Mouse (Mus musculus): ENCODE data around the gene Ccdc149. TPM values are rescaled to one million over a fixed set of nuclear protein-coding genes. Genes with fewer than 3 reads are reported as not detected.

Gene Ccdc149
- polyA plus RNA-seq, 1 experiment from 2014 or later, result 0.68 TPM

- DNase-seq (ENCODE audit: low spot score) (no peak), ATAC-seq (ENCODE audit: insufficient number of reproducible peaks, low FRiP score, low TSS enrichment, low read depth) (no peak)
- Histone ChIP-seq H3K9ac (ENCODE audit: low read length) (no peak overlapping the region), H3K4me1 (ENCODE audit: control insufficient read depth, insufficient read depth, low read length) (no peaks in the 10 kb centered on the region), H3K27ac (replicated peaks; ENCODE audit: low read depth, low read length) (no peak overlapping the region), H3K9me3 (ENCODE audit: control insufficient read depth, low read length) (no peaks in the 10 kb centered on the region), H3K4me3 (ENCODE audit: low read depth, low read length) (no peak overlapping the region), H3K36me3 (ENCODE audit: control insufficient read depth, insufficient read depth, low read length) (no peaks in the 10 kb centered on the region), H3K4me2 (ENCODE audit: low read depth, severe bottlenecking) (no peak overlapping the region), H3K27me3 (ENCODE audit: control insufficient read depth, insufficient read depth, low read length) (no peaks in the 10 kb centered on the region)
- 85% methylated on average over 5 of the region's 5 CpGs for WGBS
These were observed 118.6 kb downstream of the Ccdc149 start for GRCm38 (mm10) chr5:52352730-52353129.

- Histone ChIP-seq H3K4me3 (ENCODE audit: low read depth, low read length) (no peak overlapping the region), H3K9me3 (ENCODE audit: control insufficient read depth, low read length) (no peaks in the 10 kb centered on the region), H3K4me2 (ENCODE audit: low read depth, severe bottlenecking) (no peak overlapping the region), H3K4me1 (ENCODE audit: control insufficient read depth, insufficient read depth, low read length) (no peaks in the 10 kb centered on the region), H3K9ac (ENCODE audit: low read length) (no peak overlapping the region), H3K27me3 (ENCODE audit: control insufficient read depth, insufficient read depth, low read length) (no peaks in the 10 kb centered on the region), H3K27ac (replicated peaks; ENCODE audit: low read depth, low read length) (no peak overlapping the region), H3K36me3 (ENCODE audit: control insufficient read depth, insufficient read depth, low read length) (no peaks in the 10 kb centered on the region)
- WGBS, result 96% methylated on average over 2 of the region's 2 CpGs
- ATAC-seq (ENCODE audit: insufficient number of reproducible peaks, low FRiP score, low TSS enrichment, low read depth) (no peak), DNase-seq (ENCODE audit: low spot score) (no peak)
These were observed 119.8 kb downstream of the Ccdc149 start for GRCm38 (mm10) chr5:52351561-52351960.

DNA sequence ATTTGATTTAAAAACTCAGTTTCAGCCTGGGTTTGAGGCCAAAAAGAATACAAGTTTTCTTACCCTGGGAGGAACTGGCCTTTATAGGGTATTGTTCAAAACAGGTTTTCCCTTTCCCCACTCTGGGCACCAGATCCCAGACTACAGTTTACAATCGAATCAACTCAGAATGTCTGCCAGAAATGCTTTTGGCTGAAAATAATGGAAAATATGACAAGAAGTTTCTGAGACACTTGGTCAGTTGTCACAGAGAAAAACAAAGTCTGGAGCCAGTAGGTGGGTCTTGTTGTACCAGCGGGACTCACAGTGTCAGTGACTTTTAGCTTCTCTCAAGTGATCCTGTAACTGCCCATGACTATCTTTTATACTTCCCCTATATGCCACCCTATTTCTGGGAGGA is 120.9 kb downstream of the Ccdc149 start:
- ATAC-seq (ENCODE audit: insufficient number of reproducible peaks, low FRiP score, low TSS enrichment, low read depth), result no peak
- Histone ChIP-seq H3K36me3 (ENCODE audit: control insufficient read depth, insufficient read depth, low read length) (no peaks in the 10 kb centered on the region), H3K4me2 (ENCODE audit: low read depth, severe bottlenecking) (no peak overlapping the region), H3K27ac (replicated peaks; ENCODE audit: low read depth, low read length) (no peak overlapping the region), H3K9ac (ENCODE audit: low read length) (no peak overlapping the region), H3K4me1 (ENCODE audit: control insufficient read depth, insufficient read depth, low read length) (no peaks in the 10 kb centered on the region), H3K9me3 (ENCODE audit: control insufficient read depth, low read length) (no peaks in the 10 kb centered on the region), H3K4me3 (ENCODE audit: low read depth, low read length) (no peak overlapping the region), H3K27me3 (ENCODE audit: control insufficient read depth, insufficient read depth, low read length) (no peaks in the 10 kb centered on the region)
- DNase-seq (ENCODE audit: low spot score), result no peak
- WGBS, result 86% methylated on average over 2 of the region's 2 CpGs

- 85% methylated on average over 2 of the region's 2 CpGs for WGBS
These were observed 124.4 kb downstream of the Ccdc149 start for GRCm38 (mm10) chr5:52346890-52347289.

GRCm38 (mm10) chr5:52339134-52339533 is 132.2 kb downstream of the Ccdc149 start:
- no peak for DNase-seq (ENCODE audit: low spot score)
- no peaks in the 10 kb centered on the region for H3K9me3 ChIP-seq (ENCODE audit: control insufficient read depth, low read length)

More at GRCm38 (mm10) chr5:52346890-52347289, 124.4 kb downstream of the Ccdc149 start:
- ATAC-seq (ENCODE audit: insufficient number of reproducible peaks, low FRiP score, low TSS enrichment, low read depth), result no peak
- Histone ChIP-seq H3K27ac (replicated peaks; ENCODE audit: low read depth, low read length) (no peak overlapping the region), H3K9ac (ENCODE audit: low read length) (no peak overlapping the region), H3K4me1 (ENCODE audit: control insufficient read depth, insufficient read depth, low read length) (no peaks in the 10 kb centered on the region), H3K27me3 (ENCODE audit: control insufficient read depth, insufficient read depth, low read length) (no peaks in the 10 kb centered on the region), H3K4me3 (ENCODE audit: low read depth, low read length) (no peak overlapping the region), H3K36me3 (ENCODE audit: control insufficient read depth, insufficient read depth, low read length) (no peaks in the 10 kb centered on the region), H3K4me2 (ENCODE audit: low read depth, severe bottlenecking) (no peak overlapping the region), H3K9me3 (ENCODE audit: control insufficient read depth, low read length) (no peaks in the 10 kb centered on the region)
- DNase-seq (ENCODE audit: low spot score), result no peak

DNA sequence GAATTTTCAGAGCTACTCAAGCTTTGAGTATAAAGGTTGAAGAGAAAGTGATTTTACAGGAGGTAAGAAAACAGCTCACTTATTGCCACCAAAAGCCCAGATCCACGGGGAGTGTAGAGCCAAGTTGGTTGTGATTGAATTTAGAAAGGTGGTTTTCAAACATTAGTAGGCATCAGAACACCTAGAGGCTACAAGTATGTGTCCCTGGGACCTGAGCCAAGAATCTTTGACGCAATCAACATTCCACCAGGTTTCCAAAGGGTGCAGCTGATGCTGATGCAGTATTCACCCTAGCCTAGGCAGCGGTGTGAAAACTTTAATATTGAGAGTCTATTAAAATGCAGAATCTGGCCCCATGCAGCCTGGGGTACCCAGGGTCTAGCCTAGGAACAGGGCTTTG is 135.7 kb downstream of the Ccdc149 start:
- no peaks in the 10 kb centered on the region for H3K36me3 ChIP-seq (ENCODE audit: control insufficient read depth, insufficient read depth, low read length)
- H3K9ac ChIP-seq (ENCODE audit: low read length), result no peak overlapping the region
- WGBS, result 78% methylated on average over 3 of the region's 3 CpGs
- H3K27ac ChIP-seq (replicated peaks; ENCODE audit: low read depth, low read length), result no peak overlapping the region
- no peaks in the 10 kb centered on the region for H3K27me3 ChIP-seq (ENCODE audit: control insufficient read depth, insufficient read depth, low read length)
- no peak overlapping the region for H3K4me2 ChIP-seq (ENCODE audit: low read depth, severe bottlenecking)
- H3K9me3 ChIP-seq (ENCODE audit: control insufficient read depth, low read length), result no peaks in the 10 kb centered on the region
- no peak for ATAC-seq (ENCODE audit: insufficient number of reproducible peaks, low FRiP score, low TSS enrichment, low read depth)
- no peak for DNase-seq (ENCODE audit: low spot score)
- H3K4me1 ChIP-seq (ENCODE audit: control insufficient read depth, insufficient read depth, low read length), result no peaks in the 10 kb centered on the region
- no peak overlapping the region for H3K4me3 ChIP-seq (ENCODE audit: low read depth, low read length)

More at GRCm38 (mm10) chr5:52339134-52339533, 132.2 kb downstream of the Ccdc149 start:
- Histone ChIP-seq H3K27ac (replicated peaks; ENCODE audit: low read depth, low read length) (no peak overlapping the region), H3K4me2 (ENCODE audit: low read depth, severe bottlenecking) (no peak overlapping the region), H3K36me3 (ENCODE audit: control insufficient read depth, insufficient read depth, low read length) (no peaks in the 10 kb centered on the region), H3K4me1 (ENCODE audit: control insufficient read depth, insufficient read depth, low read length) (no peaks in the 10 kb centered on the region), H3K9ac (ENCODE audit: low read length) (no peak overlapping the region), H3K4me3 (ENCODE audit: low read depth, low read length) (no peak overlapping the region), H3K27me3 (ENCODE audit: control insufficient read depth, insufficient read depth, low read length) (no peaks in the 10 kb centered on the region)
- WGBS, result 79% methylated on average over 2 of the region's 2 CpGs
- no peak for ATAC-seq (ENCODE audit: insufficient number of reproducible peaks, low FRiP score, low TSS enrichment, low read depth)

DNA sequence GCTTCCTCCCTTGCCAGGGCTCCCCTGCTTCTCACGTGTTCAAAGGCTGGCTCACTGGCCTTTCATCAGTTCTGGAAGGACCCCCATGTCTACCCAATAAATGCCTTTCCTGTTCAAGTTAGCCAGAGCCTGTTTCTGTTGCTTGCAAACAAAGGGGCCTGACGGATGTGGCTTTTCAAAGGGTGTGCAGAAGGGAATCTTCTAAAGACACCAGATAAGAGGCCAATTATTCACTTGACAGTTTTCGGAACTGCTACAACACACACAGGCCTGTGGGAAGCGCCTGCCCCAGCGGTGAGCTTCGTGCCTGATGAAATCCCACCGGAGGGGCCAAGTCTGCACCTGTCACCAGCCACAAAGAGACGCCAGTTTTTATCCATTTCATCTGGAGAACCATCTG is 139.2 kb downstream of the Ccdc149 start:
- Histone ChIP-seq H3K4me3 (ENCODE audit: low read depth, low read length) (no peak overlapping the region), H3K4me1 (ENCODE audit: control insufficient read depth, insufficient read depth, low read length) (no peaks in the 10 kb centered on the region), H3K27ac (replicated peaks; ENCODE audit: low read depth, low read length) (no peak overlapping the region), H3K9me3 (ENCODE audit: control insufficient read depth, low read length) (no peaks in the 10 kb centered on the region), H3K36me3 (ENCODE audit: control insufficient read depth, insufficient read depth, low read length) (no peaks in the 10 kb centered on the region), H3K9ac (ENCODE audit: low read length) (no peak overlapping the region), H3K4me2 (ENCODE audit: low read depth, severe bottlenecking) (no peak overlapping the region), H3K27me3 (ENCODE audit: control insufficient read depth, insufficient read depth, low read length) (no peaks in the 10 kb centered on the region)
- WGBS, result 30% methylated on average over 8 of the region's 8 CpGs
- DNase-seq (ENCODE audit: low spot score) (no peak), ATAC-seq (ENCODE audit: insufficient number of reproducible peaks, low FRiP score, low TSS enrichment, low read depth) (no peak)

Other genes starting within 250 kb of the Ccdc149 start
- gene Sod3, start 107.7 kb downstream of the Ccdc149 start, polyA plus RNA-seq (2014; fragmentation: Nextera tagmentation; extraction: Ambion mirVana), result 0.09 TPM in 1 of 2 replicates, not detected in the other
- 0.79 and 1.2 TPM in 2 replicates for gene Lgi2, start 94.9 kb upstream of the Ccdc149 start, polyA plus RNA-seq (2014; fragmentation: Nextera tagmentation; extraction: Ambion mirVana)
- 6.4 and 7.7 TPM in 2 replicates for gene Sepsecs, start 198.2 kb upstream of the Ccdc149 start, polyA plus RNA-seq (2014; fragmentation: Nextera tagmentation; extraction: Ambion mirVana)